Mouse (Mus musculus): ENCODE data around the gene Mpz. TPM values are rescaled to one million over a fixed set of nuclear protein-coding genes. Genes with fewer than 3 reads are reported as not detected.

Gene Mpz
- polyA plus RNA-seq, 1 experiment from 2014 or later = 1.9 TPM

GRCm38 (mm10) chr1:171203471-171204248 is 53.1 kb downstream of the Mpz start:
- H3K4me3 ChIP-seq (ENCODE audit: low read depth, low read length) = no peak overlapping the region
- ATAC-seq (replicated peaks; ENCODE audit: insufficient number of reproducible peaks, low FRiP score, low TSS enrichment, low read depth) (no peak), DNase-seq (ENCODE audit: low spot score) (no peak)
- no peak overlapping the region for H3K4me2 ChIP-seq (ENCODE audit: low read depth, low read length)
- no peaks in the 10 kb centered on the region for H3K27me3 ChIP-seq (ENCODE audit: control insufficient read depth, insufficient read depth, low read length)
- H3K9ac ChIP-seq (replicated peaks; ENCODE audit: low read length) = no peak overlapping the region
- H3K27ac ChIP-seq (replicated peaks; ENCODE audit: low read depth, low read length) = no peak overlapping the region
- no peaks in the 10 kb centered on the region for H3K9me3 ChIP-seq (replicated peaks; ENCODE audit: control insufficient read depth, low read length)
- 54% methylated on average over 10 of the region's 11 CpGs for WGBS
- H3K36me3 ChIP-seq (replicated peaks; ENCODE audit: control insufficient read depth, insufficient read depth, low read depth, low read length) = no peaks in the 10 kb centered on the region
- H3K4me1 ChIP-seq (ENCODE audit: control insufficient read depth, insufficient read depth, low read length) = no peaks in the 10 kb centered on the region

DNA sequence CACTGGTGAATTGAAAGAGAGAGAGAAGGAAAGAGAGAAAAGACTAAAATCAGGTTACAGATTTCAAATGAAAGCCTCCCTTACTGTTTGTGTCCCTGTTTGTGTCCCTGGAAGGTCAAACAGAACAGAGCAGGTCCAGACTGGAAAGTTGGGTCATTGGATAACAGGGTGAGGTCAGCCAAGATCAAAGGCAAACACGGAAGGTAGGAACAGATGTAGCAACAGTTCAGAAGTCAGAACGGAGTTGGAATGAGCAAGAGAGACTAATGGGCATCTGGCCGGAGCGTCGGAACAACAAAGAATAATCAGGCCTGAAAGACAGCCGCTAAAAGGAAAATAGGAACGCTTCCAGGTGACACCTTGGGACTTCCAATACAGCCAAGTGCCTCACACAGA is 53.7 kb downstream of the Mpz start:
- Histone ChIP-seq H3K4me2 (ENCODE audit: low read depth, low read length) (no peak overlapping the region), H3K27me3 (ENCODE audit: control insufficient read depth, insufficient read depth, low read length) (no peaks in the 10 kb centered on the region), H3K4me1 (ENCODE audit: control insufficient read depth, insufficient read depth, low read length) (no peaks in the 10 kb centered on the region), H3K27ac (replicated peaks; ENCODE audit: low read depth, low read length) (no peak overlapping the region), H3K9me3 (replicated peaks; ENCODE audit: control insufficient read depth, low read length) (no peaks in the 10 kb centered on the region), H3K36me3 (replicated peaks; ENCODE audit: control insufficient read depth, insufficient read depth, low read depth, low read length) (no peaks in the 10 kb centered on the region), H3K9ac (replicated peaks; ENCODE audit: low read length) (no peak overlapping the region), H3K4me3 (ENCODE audit: low read depth, low read length) (no peak overlapping the region)
- WGBS = 53% methylated on average over 7 of the region's 7 CpGs
- DNase-seq (ENCODE audit: low spot score) (no peak), ATAC-seq (replicated peaks; ENCODE audit: insufficient number of reproducible peaks, low FRiP score, low TSS enrichment, low read depth) (no peak)

GRCm38 (mm10) chr1:171205704-171206493 is 55.4 kb downstream of the Mpz start:
- Histone ChIP-seq H3K4me2 (ENCODE audit: low read depth, low read length) (no peak overlapping the region), H3K4me3 (ENCODE audit: low read depth, low read length) (no peak overlapping the region), H3K9ac (replicated peaks; ENCODE audit: low read length) (no peak overlapping the region), H3K27me3 (ENCODE audit: control insufficient read depth, insufficient read depth, low read length) (no peaks in the 10 kb centered on the region), H3K27ac (replicated peaks; ENCODE audit: low read depth, low read length) (no peak overlapping the region), H3K4me1 (ENCODE audit: control insufficient read depth, insufficient read depth, low read length) (no peaks in the 10 kb centered on the region), H3K36me3 (replicated peaks; ENCODE audit: control insufficient read depth, insufficient read depth, low read depth, low read length) (no peaks in the 10 kb centered on the region), H3K9me3 (replicated peaks; ENCODE audit: control insufficient read depth, low read length) (no peaks in the 10 kb centered on the region)
- 82% methylated on average over 6 of the region's 6 CpGs for WGBS
- DNase-seq (ENCODE audit: low spot score) = no peak
- no peak for ATAC-seq (replicated peaks; ENCODE audit: insufficient number of reproducible peaks, low FRiP score, low TSS enrichment, low read depth)

DNA sequence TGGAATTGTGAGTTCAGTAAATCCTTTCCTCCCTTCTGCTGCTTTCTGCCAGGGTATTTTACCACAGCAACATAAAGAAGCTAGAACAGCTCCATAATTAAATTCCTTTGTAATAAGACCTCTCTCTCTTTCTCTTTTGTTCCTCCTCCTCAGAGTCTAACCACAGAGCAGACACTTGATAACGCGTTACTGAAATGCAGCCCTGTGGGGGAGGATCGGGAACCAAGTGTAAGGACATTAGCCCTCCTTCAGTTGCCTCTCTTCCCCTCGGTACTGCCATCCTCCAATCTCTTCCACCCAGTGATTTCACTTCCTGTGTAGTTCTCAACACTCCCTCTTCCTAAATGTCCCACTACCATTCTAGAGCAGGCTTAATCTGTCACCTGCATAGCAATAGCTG is 58.9 kb downstream of the Mpz start:
- ATAC-seq (replicated peaks; ENCODE audit: insufficient number of reproducible peaks, low FRiP score, low TSS enrichment, low read depth) = no peak
- 24% methylated on average over 4 of the region's 4 CpGs for WGBS
- no peak overlapping the region for H3K4me2 ChIP-seq (ENCODE audit: low read depth, low read length)
- no peaks in the 10 kb centered on the region for H3K27me3 ChIP-seq (ENCODE audit: control insufficient read depth, insufficient read depth, low read length)
- H3K9me3 ChIP-seq (replicated peaks; ENCODE audit: control insufficient read depth, low read length) = no peaks in the 10 kb centered on the region
- no peak overlapping the region for H3K9ac ChIP-seq (replicated peaks; ENCODE audit: low read length)
- DNase-seq (ENCODE audit: low spot score) = no peak
- no peaks in the 10 kb centered on the region for H3K4me1 ChIP-seq (ENCODE audit: control insufficient read depth, insufficient read depth, low read length)
- no peak overlapping the region for H3K4me3 ChIP-seq (ENCODE audit: low read depth, low read length)
- H3K36me3 ChIP-seq (replicated peaks; ENCODE audit: control insufficient read depth, insufficient read depth, low read depth, low read length) = no peaks in the 10 kb centered on the region
- H3K27ac ChIP-seq (replicated peaks; ENCODE audit: low read depth, low read length) = no peak overlapping the region

Other genes starting within 250 kb of the Mpz start
- gene Fcrlb, start 237.8 kb upstream of the Mpz start, polyA plus RNA-seq (2014; fragmentation: Nextera tagmentation; extraction: Ambion mirVana) = not detected in 2 replicates
- not detected in 2 replicates for gene Fcrla, start 223.1 kb upstream of the Mpz start, polyA plus RNA-seq (2014; fragmentation: Nextera tagmentation; extraction: Ambion mirVana)
- gene Fcgr2b, start 174.2 kb upstream of the Mpz start, polyA plus RNA-seq (2014; fragmentation: Nextera tagmentation; extraction: Ambion mirVana) = 0.52 TPM in 1 of 2 replicates, not detected in the other
- 0.17 and 0.22 TPM in 2 replicates for gene Fcgr4, start 131.8 kb upstream of the Mpz start, polyA plus RNA-seq (2014; fragmentation: Nextera tagmentation; extraction: Ambion mirVana)
- 6.5 and 7.9 TPM in 2 replicates for gene Fcgr3, start 85.8 kb upstream of the Mpz start, polyA plus RNA-seq (2014; fragmentation: Nextera tagmentation; extraction: Ambion mirVana)
- gene Cfap126, start 36.8 kb upstream of the Mpz start, polyA plus RNA-seq (2014; fragmentation: Nextera tagmentation; extraction: Ambion mirVana) = 1.4 and 1.7 TPM in 2 replicates
- gene Sdhc, start 108 bp upstream of the Mpz start, polyA plus RNA-seq (2014; fragmentation: Nextera tagmentation; extraction: Ambion mirVana) = 252 and 267 TPM in 2 replicates
- 13.5 and 15.6 TPM in 2 replicates for gene Pcp4l1, start 45.6 kb downstream of the Mpz start, polyA plus RNA-seq (2014; fragmentation: Nextera tagmentation; extraction: Ambion mirVana)
- 0.22 and 0.26 TPM in 2 replicates for gene Nr1i3, start 63.3 kb downstream of the Mpz start, polyA plus RNA-seq (2014; fragmentation: Nextera tagmentation; extraction: Ambion mirVana)
- 20.2 and 29.9 TPM in 2 replicates for gene Tomm40l, start 71.8 kb downstream of the Mpz start, polyA plus RNA-seq (2014; fragmentation: Nextera tagmentation; extraction: Ambion mirVana)
- gene Apoa2, start 74.3 kb downstream of the Mpz start, polyA plus RNA-seq (2014; fragmentation: Nextera tagmentation; extraction: Ambion mirVana) = 3.5 and 3.7 TPM in 2 replicates
- gene Fcer1g, start 83.7 kb downstream of the Mpz start, polyA plus RNA-seq (2014; fragmentation: Nextera tagmentation; extraction: Ambion mirVana) = 19.9 and 22.0 TPM in 2 replicates
- 5.1 and 6.1 TPM in 2 replicates for gene Adamts4, start 99.7 kb downstream of the Mpz start, polyA plus RNA-seq (2014; fragmentation: Nextera tagmentation; extraction: Ambion mirVana)
- gene Ndufs2, start 100.7 kb downstream of the Mpz start, polyA plus RNA-seq (2014; fragmentation: Nextera tagmentation; extraction: Ambion mirVana) = 266 and 272 TPM in 2 replicates
- 56.8 and 60.5 TPM in 2 replicates for gene B4galt3, start 119.6 kb downstream of the Mpz start, polyA plus RNA-seq (2014; fragmentation: Nextera tagmentation; extraction: Ambion mirVana)
- 58.3 and 59.8 TPM in 2 replicates for gene Ppox, start 130.5 kb downstream of the Mpz start, polyA plus RNA-seq (2014; fragmentation: Nextera tagmentation; extraction: Ambion mirVana)
- gene Usp21, start 137.3 kb downstream of the Mpz start, polyA plus RNA-seq (2014; fragmentation: Nextera tagmentation; extraction: Ambion mirVana) = 96.1 and 102 TPM in 2 replicates
- 109 and 114 TPM in 2 replicates for gene Ufc1, start 144.3 kb downstream of the Mpz start, polyA plus RNA-seq (2014; fragmentation: Nextera tagmentation; extraction: Ambion mirVana)
- gene Dedd, start 178.4 kb downstream of the Mpz start, polyA plus RNA-seq (2014; fragmentation: Nextera tagmentation; extraction: Ambion mirVana) = 51.7 and 56.7 TPM in 2 replicates
- gene Nit1, start 194.9 kb downstream of the Mpz start, polyA plus RNA-seq (2014; fragmentation: Nextera tagmentation; extraction: Ambion mirVana) = 29.8 and 31.5 TPM in 2 replicates
- gene Pfdn2, start 195.0 kb downstream of the Mpz start, polyA plus RNA-seq (2014; fragmentation: Nextera tagmentation; extraction: Ambion mirVana) = 60.7 and 70.1 TPM in 2 replicates
- gene Klhdc9, start 210.1 kb downstream of the Mpz start, polyA plus RNA-seq (2014; fragmentation: Nextera tagmentation; extraction: Ambion mirVana) = 1.2 and 1.4 TPM in 2 replicates
- gene Nectin4, start 219.4 kb downstream of the Mpz start, polyA plus RNA-seq (2014; fragmentation: Nextera tagmentation; extraction: Ambion mirVana) = 2.4 and 2.5 TPM in 2 replicates
- gene Arhgap30, start 238.2 kb downstream of the Mpz start, polyA plus RNA-seq (2014; fragmentation: Nextera tagmentation; extraction: Ambion mirVana) = 0.39 and 0.52 TPM in 2 replicates